Mouse (Mus musculus): ENCODE results near the gene Klhl25. TPM values are rescaled to one million over a fixed set of nuclear protein-coding genes. Genes with fewer than 3 reads are reported as not detected.
"Not testable (repeated sequence)": the region's sequence is repeated elsewhere in the genome, so short reads cannot be mapped to it uniquely, and the experiment has no call there.

Klhl25 gene
- polyA plus RNA-seq, 1 experiment from 2014 or later: 22.5 TPM

- H3K9me3 ChIP-seq (ENCODE audit: control insufficient read depth, low read length); H3K27me3 ChIP-seq (ENCODE audit: control insufficient read depth, insufficient read depth, low read length); H3K36me3 ChIP-seq (ENCODE audit: control insufficient read depth, insufficient read depth, low read length); H3K4me3 ChIP-seq (ENCODE audit: low read depth, low read length); DNase-seq (ENCODE audit: low spot score); H3K9ac ChIP-seq (ENCODE audit: low read length); H3K4me2 ChIP-seq (ENCODE audit: low read depth, low read length, severe bottlenecking); H3K27ac ChIP-seq (ENCODE audit: low read depth, low read length); ATAC-seq (replicated peaks; ENCODE audit: low FRiP score): not testable (repeated sequence)
- H3K4me1 ChIP-seq (replicated peaks; ENCODE audit: control insufficient read depth, insufficient read depth, low read length): peaks cover 36% of the 10 kb centered on the region
- WGBS: 44% methylated on average over 1 of the region's 3 CpGs
These were observed 2.3 kb downstream of the Klhl25 start for GRCm38 (mm10) chr7:75850396-75850795.

GRCm38 (mm10) chr7:75851290-75851689 lies 3.2 kb downstream of the Klhl25 start:
- H3K9ac ChIP-seq (ENCODE audit: low read length): no peak overlapping the region; the same call in 1 of the 2 replicates
- no peaks in the 10 kb centered on the region for H3K36me3 ChIP-seq (ENCODE audit: control insufficient read depth, insufficient read depth, low read length)
- DNase-seq (ENCODE audit: low spot score): no peak
- no peaks in the 10 kb centered on the region for H3K27me3 ChIP-seq (ENCODE audit: control insufficient read depth, insufficient read depth, low read length)
- peaks cover 36% of the 10 kb centered on the region for H3K4me1 ChIP-seq (replicated peaks; ENCODE audit: control insufficient read depth, insufficient read depth, low read length)
- ATAC-seq (replicated peaks; ENCODE audit: low FRiP score): no peak
- H3K4me2 ChIP-seq (ENCODE audit: low read depth, low read length, severe bottlenecking): no peak overlapping the region
- no peak overlapping the region for H3K27ac ChIP-seq (ENCODE audit: low read depth, low read length)
- 91% methylated on average over 10 of the region's 10 CpGs for WGBS
- no peak overlapping the region for H3K4me3 ChIP-seq (ENCODE audit: low read depth, low read length)
- no peaks in the 10 kb centered on the region for H3K9me3 ChIP-seq (ENCODE audit: control insufficient read depth, low read length)

GRCm38 (mm10) chr7:75852363-75852762 lies 4.3 kb downstream of the Klhl25 start:
- no peak overlapping the region for H3K9ac ChIP-seq (ENCODE audit: low read length)
- H3K4me2 ChIP-seq (ENCODE audit: low read depth, low read length, severe bottlenecking): no peak overlapping the region

GRCm38 (mm10) chr7:75853171-75853830 lies 5.2 kb downstream of the Klhl25 start:
- WGBS: 75% methylated on average over 8 of the region's 8 CpGs
- no peak for ATAC-seq (replicated peaks; ENCODE audit: low FRiP score)
- H3K9me3 ChIP-seq (ENCODE audit: control insufficient read depth, low read length): no peaks in the 10 kb centered on the region
- peaks cover 36% of the 10 kb centered on the region for H3K4me1 ChIP-seq (replicated peaks; ENCODE audit: control insufficient read depth, insufficient read depth, low read length)
- H3K36me3 ChIP-seq (ENCODE audit: control insufficient read depth, insufficient read depth, low read length): no peaks in the 10 kb centered on the region
- no peak for DNase-seq (ENCODE audit: low spot score)
- H3K27me3 ChIP-seq (ENCODE audit: control insufficient read depth, insufficient read depth, low read length): no peaks in the 10 kb centered on the region
- H3K4me2 ChIP-seq (ENCODE audit: low read depth, low read length, severe bottlenecking): no peak overlapping the region
- H3K4me3 ChIP-seq (ENCODE audit: low read depth, low read length): no peak overlapping the region
- H3K27ac ChIP-seq (ENCODE audit: low read depth, low read length): peak overlapping the region; percentile 9; the same call in 1 of the 2 replicates
- no peak overlapping the region for H3K9ac ChIP-seq (ENCODE audit: low read length)

More at GRCm38 (mm10) chr7:75852363-75852762, 4.3 kb downstream of the Klhl25 start:
- H3K27me3 ChIP-seq (ENCODE audit: control insufficient read depth, insufficient read depth, low read length): no peaks in the 10 kb centered on the region
- H3K4me1 ChIP-seq (replicated peaks; ENCODE audit: control insufficient read depth, insufficient read depth, low read length): peaks cover 36% of the 10 kb centered on the region
- no peaks in the 10 kb centered on the region for H3K9me3 ChIP-seq (ENCODE audit: control insufficient read depth, low read length)
- no peak overlapping the region for H3K4me3 ChIP-seq (ENCODE audit: low read depth, low read length)
- DNase-seq (ENCODE audit: low spot score) (no peak), ATAC-seq (replicated peaks; ENCODE audit: low FRiP score) (no peak)
- no peaks in the 10 kb centered on the region for H3K36me3 ChIP-seq (ENCODE audit: control insufficient read depth, insufficient read depth, low read length)
- H3K27ac ChIP-seq (ENCODE audit: low read depth, low read length): no peak overlapping the region
- 57% methylated on average over 4 of the region's 4 CpGs for WGBS

GRCm38 (mm10) chr7:75854231-75854925 lies 6.3 kb downstream of the Klhl25 start:
- WGBS: 11% methylated on average over 6 of the region's 6 CpGs
- H3K36me3 ChIP-seq (ENCODE audit: control insufficient read depth, insufficient read depth, low read length): no peaks in the 10 kb centered on the region
- ATAC-seq (replicated peaks; ENCODE audit: low FRiP score) (peak; percentile 75), DNase-seq (ENCODE audit: low spot score) (peak; percentile 76)
- no peaks in the 10 kb centered on the region for H3K27me3 ChIP-seq (ENCODE audit: control insufficient read depth, insufficient read depth, low read length)
- peaks cover 33% of the 10 kb centered on the region for H3K4me1 ChIP-seq (replicated peaks; ENCODE audit: control insufficient read depth, insufficient read depth, low read length)
- peak overlapping the region; percentile 80 for H3K27ac ChIP-seq (ENCODE audit: low read depth, low read length)
- H3K4me3 ChIP-seq (ENCODE audit: low read depth, low read length): no peak overlapping the region
- no peak overlapping the region; the same call in 1 of the 2 replicates for H3K4me2 ChIP-seq (ENCODE audit: low read depth, low read length, severe bottlenecking)
- no peaks in the 10 kb centered on the region for H3K9me3 ChIP-seq (ENCODE audit: control insufficient read depth, low read length)
- H3K9ac ChIP-seq (ENCODE audit: low read length): peak overlapping the region; percentile 5; the same call in 1 of the 2 replicates

GRCm38 (mm10) chr7:75855028-75855427 lies 6.9 kb downstream of the Klhl25 start:
- no peak for ATAC-seq (replicated peaks; ENCODE audit: low FRiP score)
- Histone ChIP-seq H3K36me3 (ENCODE audit: control insufficient read depth, insufficient read depth, low read length) (no peaks in the 10 kb centered on the region), H3K9ac (ENCODE audit: low read length) (peak overlapping the region; percentile 5; the same call in 1 of the 2 replicates), H3K4me3 (ENCODE audit: low read depth, low read length) (no peak overlapping the region), H3K9me3 (ENCODE audit: control insufficient read depth, low read length) (no peaks in the 10 kb centered on the region), H3K4me1 (replicated peaks; ENCODE audit: control insufficient read depth, insufficient read depth, low read length) (peaks cover 29% of the 10 kb centered on the region), H3K27me3 (ENCODE audit: control insufficient read depth, insufficient read depth, low read length) (no peaks in the 10 kb centered on the region), H3K27ac (ENCODE audit: low read depth, low read length) (peak overlapping the region; percentile 80), H3K4me2 (ENCODE audit: low read depth, low read length, severe bottlenecking) (no peak overlapping the region)
- no peak for DNase-seq (ENCODE audit: low spot score)
- 68% methylated on average over 6 of the region's 6 CpGs for WGBS

- Histone ChIP-seq H3K4me1 (replicated peaks; ENCODE audit: control insufficient read depth, insufficient read depth, low read length) (peaks cover 29% of the 10 kb centered on the region), H3K9ac (ENCODE audit: low read length) (no peak overlapping the region), H3K4me3 (ENCODE audit: low read depth, low read length) (no peak overlapping the region), H3K27me3 (ENCODE audit: control insufficient read depth, insufficient read depth, low read length) (no peaks in the 10 kb centered on the region), H3K27ac (ENCODE audit: low read depth, low read length) (no peak overlapping the region), H3K4me2 (ENCODE audit: low read depth, low read length, severe bottlenecking) (no peak overlapping the region), H3K9me3 (ENCODE audit: control insufficient read depth, low read length) (no peaks in the 10 kb centered on the region), H3K36me3 (ENCODE audit: control insufficient read depth, insufficient read depth, low read length) (no peaks in the 10 kb centered on the region)
- ATAC-seq (replicated peaks; ENCODE audit: low FRiP score): no peak
- 85% methylated on average over 11 of the region's 11 CpGs for WGBS
- no peak for DNase-seq (ENCODE audit: low spot score)
These were observed 8.1 kb downstream of the Klhl25 start for GRCm38 (mm10) chr7:75856259-75856658.

- Histone ChIP-seq H3K27me3 (ENCODE audit: control insufficient read depth, insufficient read depth, low read length) (no peaks in the 10 kb centered on the region), H3K36me3 (ENCODE audit: control insufficient read depth, insufficient read depth, low read length) (peaks cover 3% of the 10 kb centered on the region; the same call in 1 of the 2 replicates), H3K4me2 (ENCODE audit: low read depth, low read length, severe bottlenecking) (no peak overlapping the region), H3K4me3 (ENCODE audit: low read depth, low read length) (no peak overlapping the region), H3K9ac (ENCODE audit: low read length) (no peak overlapping the region), H3K9me3 (ENCODE audit: control insufficient read depth, low read length) (no peaks in the 10 kb centered on the region), H3K27ac (ENCODE audit: low read depth, low read length) (no peak overlapping the region), H3K4me1 (replicated peaks; ENCODE audit: control insufficient read depth, insufficient read depth, low read length) (peaks cover 3% of the 10 kb centered on the region; the same call in 1 of the 2 replicates)
- 93% methylated on average over 9 of the region's 9 CpGs for WGBS
- DNase-seq (ENCODE audit: low spot score): no peak
- no peak for ATAC-seq (replicated peaks; ENCODE audit: low FRiP score)
These were observed 11.7 kb downstream of the Klhl25 start for GRCm38 (mm10) chr7:75859771-75860196.
